Mouse (Mus musculus) adrenal gland, postnatal 14 days (tissue): ENCODE results near the gene Ctdspl. TPM values are rescaled to one million over a fixed set of nuclear protein-coding genes. Genes with fewer than 3 reads are reported as not detected.

ENCODE experiments used
- DNase-seq: peaks from one replicate; pipeline ENCODE4 v3.0.0; 2021; ENCODE audit warnings: mixed read lengths
- long read RNA-seq, 2 experiments: library from polyadenylated mRNA; stranded (forward); transcript quantifications; one replicate each; pipeline ENCODE4 v2.0.0; 2021
- total RNA-seq: library from RNA; stranded (reverse); gene quantifications from 2 replicates; pipeline ENCODE4 v1.2.3, GENCODE M21; 2021

The Ctdspl gene
- 28.6 and 32.0 TPM in 2 replicates for total RNA-seq
- long read RNA-seq, experiment 1, full-length matches to known transcripts = 16 of 27 reads
- long read RNA-seq, experiment 1, partial matches to known transcripts = 0 of 27 reads
- long read RNA-seq, experiment 1, other reads (novel, unspliced or antisense) = 11 of 27 reads
- long read RNA-seq, experiment 2, full-length matches to known transcripts = 17 of 23 reads
- long read RNA-seq, experiment 2, partial matches to known transcripts = 0 of 23 reads
- long read RNA-seq, experiment 2, other reads (novel, unspliced or antisense) = 6 of 23 reads

GRCm38 (mm10) chr9:118926111-118926650 is at the start of gene Ctdspl:
TSS of gene Ctdspl (plus strand) at chr9:118926453.
- peak; percentile 79 for DNase-seq

- peak; percentile 71 for DNase-seq
Observed at GRCm38 (mm10) chr9:118876902-118877301, 49.4 kb upstream of the Ctdspl start.

GRCm38 (mm10) chr9:118877365-118878008 is 48.8 kb upstream of the Ctdspl start:
- DNase-seq = peak; percentile 62

DNA sequence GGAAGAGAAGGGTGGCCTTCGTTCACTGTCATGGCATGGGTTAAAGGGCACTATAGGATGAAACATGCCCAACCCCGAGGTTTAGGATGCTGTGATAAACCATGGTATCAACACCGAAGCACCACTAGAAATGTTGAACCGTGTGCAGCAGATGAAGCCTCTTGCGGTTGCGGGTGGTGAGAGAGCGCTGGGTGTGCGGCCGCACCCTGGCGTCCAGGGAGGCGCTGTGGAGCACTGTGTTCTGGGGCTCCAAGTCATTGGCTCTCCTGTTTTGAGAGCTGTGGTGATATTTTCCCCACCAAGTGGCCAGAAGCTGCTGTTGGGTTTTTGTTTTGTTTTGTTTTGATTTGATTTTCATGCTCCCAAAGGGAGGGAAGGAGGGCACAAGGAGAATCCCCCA is 47.7 kb upstream of the Ctdspl start:
- DNase-seq = no peak

- DNase-seq = peak; percentile 57
Observed at GRCm38 (mm10) chr9:118881281-118881945, 44.8 kb upstream of the Ctdspl start.

DNA sequence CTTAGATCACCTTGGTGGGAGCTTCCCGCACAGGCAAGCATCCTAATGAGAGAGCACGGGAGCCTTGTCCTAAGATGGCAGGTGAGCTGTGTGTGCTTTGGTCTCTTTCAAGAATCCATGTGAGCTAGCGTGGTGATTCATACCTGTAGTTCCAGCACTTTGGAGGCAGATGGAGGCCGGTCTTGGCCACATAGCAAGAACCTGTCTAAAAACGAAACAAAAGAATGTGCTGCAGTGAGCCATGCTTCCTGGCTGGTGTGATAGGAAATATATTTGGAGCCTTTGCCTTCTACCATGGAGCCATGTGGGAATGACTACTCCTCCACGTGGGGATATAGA is 44.3 kb upstream of the Ctdspl start:
- no peak for DNase-seq

- DNase-seq = no peak
Observed at GRCm38 (mm10) chr9:118883150-118883549, 43.1 kb upstream of the Ctdspl start.

DNA sequence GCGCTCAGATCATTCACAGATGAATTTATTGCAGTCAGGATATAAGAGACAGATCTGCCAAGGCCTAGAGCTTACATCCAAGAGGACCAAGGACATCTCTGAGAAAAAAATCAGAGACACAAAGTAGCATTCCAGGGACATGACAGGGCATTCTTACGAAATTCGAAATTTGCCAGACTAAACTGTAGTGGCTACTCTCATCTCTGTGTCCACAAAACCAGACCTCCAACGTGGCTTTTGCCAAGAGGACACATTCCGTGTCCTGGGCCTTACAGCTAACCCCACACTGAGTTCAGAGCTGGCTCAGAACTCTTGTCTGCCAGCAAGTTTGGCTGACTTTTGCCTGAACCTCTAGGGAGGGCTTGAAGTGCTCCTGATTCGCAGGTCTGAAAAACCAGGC is 40.5 kb upstream of the Ctdspl start:
- DNase-seq = peak; percentile 73

GRCm38 (mm10) chr9:118887201-118887600 is 39.1 kb upstream of the Ctdspl start:
- peak; percentile 45 for DNase-seq

- no peak for DNase-seq
Observed at GRCm38 (mm10) chr9:118887734-118888133, 38.5 kb upstream of the Ctdspl start.

- DNase-seq = no peak
Observed at GRCm38 (mm10) chr9:118890149-118890548, 36.1 kb upstream of the Ctdspl start.

- DNase-seq = no peak
Observed at GRCm38 (mm10) chr9:118890645-118891044, 35.6 kb upstream of the Ctdspl start.

- DNase-seq = no peak
Observed at GRCm38 (mm10) chr9:118891068-118891467, 35.2 kb upstream of the Ctdspl start.

GRCm38 (mm10) chr9:118891593-118891992 is 34.7 kb upstream of the Ctdspl start:
- DNase-seq = no peak

DNA sequence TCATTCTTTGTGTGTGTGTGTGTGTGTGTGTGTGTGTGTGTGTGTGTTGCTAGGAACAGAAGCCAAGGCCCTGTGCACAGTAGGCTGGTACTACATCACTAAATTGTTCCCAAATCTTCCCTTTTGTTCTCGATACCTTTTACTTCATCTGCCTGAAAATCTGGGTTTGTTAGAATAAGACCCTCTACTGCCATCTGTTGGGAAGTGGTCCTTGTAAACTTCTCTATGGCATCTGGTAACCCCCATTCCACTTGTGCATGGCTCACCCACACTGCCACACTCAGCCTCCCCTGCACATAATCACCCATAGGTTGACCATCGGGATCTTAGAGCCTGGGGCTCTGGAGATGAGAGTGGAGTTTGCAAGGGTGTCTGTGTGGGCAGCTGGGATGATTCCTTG is 31.2 kb upstream of the Ctdspl start:
- no peak for DNase-seq

- no peak for DNase-seq
Observed at GRCm38 (mm10) chr9:118900677-118901076, 25.6 kb upstream of the Ctdspl start.

- DNase-seq = no peak
Observed at GRCm38 (mm10) chr9:118901917-118902316, 24.3 kb upstream of the Ctdspl start.

DNA sequence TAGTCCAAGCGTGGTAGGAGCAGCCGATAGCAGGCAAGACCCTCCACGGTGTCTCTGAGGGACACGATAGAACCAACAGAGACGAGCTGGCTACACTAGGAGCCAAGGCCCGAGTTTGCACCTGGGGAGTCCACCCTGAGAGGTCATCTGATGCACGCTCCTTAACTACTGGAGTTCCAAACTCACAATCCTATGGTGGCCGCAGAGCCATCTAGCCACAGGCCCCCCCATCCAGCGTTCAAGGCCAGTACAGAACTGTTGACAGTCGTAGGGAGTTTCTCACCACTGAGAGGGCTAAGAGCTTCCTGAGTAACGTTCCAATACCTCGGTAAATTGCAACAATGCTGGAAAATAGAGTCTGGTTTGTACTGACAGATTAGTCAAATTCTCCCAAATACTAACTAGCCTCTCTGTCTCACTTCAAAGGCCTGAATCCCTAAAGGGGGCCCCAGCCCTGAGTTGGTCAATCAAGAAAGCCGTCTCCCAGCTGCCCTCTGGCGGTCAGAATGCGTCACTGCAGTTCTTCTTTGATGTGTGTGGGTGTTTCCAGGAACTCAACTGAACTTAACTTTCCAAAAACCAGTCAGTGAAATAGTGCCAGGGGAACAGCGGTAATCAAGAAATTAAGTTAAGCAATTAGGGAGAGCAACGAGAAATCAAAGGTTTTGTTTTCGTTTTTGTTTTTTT is 18.2 kb upstream of the Ctdspl start:
- peak; percentile 89 for DNase-seq

GRCm38 (mm10) chr9:118913048-118913447 is 13.2 kb upstream of the Ctdspl start:
- peak; percentile 42 for DNase-seq

DNA sequence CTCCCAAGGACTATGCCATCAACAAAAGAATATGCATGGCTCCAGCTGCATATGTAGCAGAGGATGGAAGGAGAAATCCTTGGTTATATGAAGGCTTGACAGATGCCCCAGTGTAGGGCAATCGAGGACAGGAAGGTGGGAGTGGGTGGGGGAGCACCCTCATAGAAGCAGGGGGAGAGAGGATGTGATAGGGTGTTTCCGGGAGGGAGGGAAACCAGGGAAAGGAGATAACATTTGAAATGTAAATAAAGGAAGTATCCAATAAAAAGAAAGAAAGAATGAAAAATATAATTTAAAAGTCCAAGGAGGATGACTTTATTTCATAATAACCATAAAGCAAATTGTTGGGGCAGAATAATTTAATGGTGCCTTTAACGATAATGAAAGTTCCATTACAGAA is 12.6 kb upstream of the Ctdspl start:
- DNase-seq = no peak

DNA sequence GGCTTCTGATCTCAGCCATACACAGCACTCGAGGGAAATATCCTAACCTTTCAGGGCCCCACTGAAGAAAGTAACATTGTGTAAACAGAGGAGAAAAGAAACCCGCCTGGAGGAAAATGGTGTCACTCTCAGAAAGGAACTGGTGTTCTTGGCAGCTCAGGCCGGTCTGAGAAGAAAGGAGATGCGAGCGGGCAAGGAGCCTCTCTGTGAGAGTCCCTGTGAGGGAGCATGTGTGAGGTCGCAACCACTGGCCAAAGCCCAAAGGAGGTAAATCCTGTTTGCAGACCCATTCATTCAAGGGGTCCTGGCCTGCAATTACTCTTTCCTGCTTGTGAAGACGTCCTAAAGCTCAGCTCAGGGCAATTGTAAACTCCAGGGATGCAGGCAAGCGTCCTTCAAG is 11.7 kb upstream of the Ctdspl start:
- DNase-seq = no peak

- peak; percentile 45 for DNase-seq
Observed at GRCm38 (mm10) chr9:118915290-118915689, 11.0 kb upstream of the Ctdspl start.
